Mouse (Mus musculus): ENCODE data around the gene Klf12. TPM values are rescaled to one million over a fixed set of nuclear protein-coding genes. Genes with fewer than 3 reads are reported as not detected.

Gene Klf12
- polyA plus RNA-seq, 1 experiment = 57.7 TPM

DNA sequence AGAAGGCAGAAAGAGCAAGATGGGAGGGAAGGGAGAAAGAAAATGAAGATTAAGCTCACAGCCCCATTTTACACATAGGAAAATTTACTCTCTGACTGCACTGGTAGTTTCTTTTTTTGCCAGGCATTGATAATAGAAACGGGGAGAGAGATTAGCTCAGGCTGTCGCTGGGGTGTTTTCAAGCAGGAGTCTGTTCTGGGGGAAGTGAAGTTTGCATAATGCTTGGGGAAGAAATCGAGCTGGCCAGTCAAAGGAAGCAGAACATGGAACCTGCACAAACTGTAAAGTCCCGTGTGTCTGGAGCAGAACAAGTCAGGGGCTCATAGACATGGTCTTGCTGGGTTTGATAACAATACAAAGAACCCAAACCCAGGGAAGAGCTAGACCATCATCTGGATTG lies 204.9 kb downstream of the Klf12 start:
- TF ChIP-seq POLR2A (IDR thresholded peaks at IDR 0.05; ENCODE audit: borderline replicate concordance, extremely low read depth, insufficient read depth, insufficient read length, poor library complexity, severe bottlenecking) (no peak), CTCF (IDR thresholded peaks at IDR 0.05; ENCODE audit: borderline replicate concordance, extremely low read depth, insufficient read depth, insufficient read length) (no peak)
- no peak for DNase-seq (ENCODE audit: low read depth)

DNA sequence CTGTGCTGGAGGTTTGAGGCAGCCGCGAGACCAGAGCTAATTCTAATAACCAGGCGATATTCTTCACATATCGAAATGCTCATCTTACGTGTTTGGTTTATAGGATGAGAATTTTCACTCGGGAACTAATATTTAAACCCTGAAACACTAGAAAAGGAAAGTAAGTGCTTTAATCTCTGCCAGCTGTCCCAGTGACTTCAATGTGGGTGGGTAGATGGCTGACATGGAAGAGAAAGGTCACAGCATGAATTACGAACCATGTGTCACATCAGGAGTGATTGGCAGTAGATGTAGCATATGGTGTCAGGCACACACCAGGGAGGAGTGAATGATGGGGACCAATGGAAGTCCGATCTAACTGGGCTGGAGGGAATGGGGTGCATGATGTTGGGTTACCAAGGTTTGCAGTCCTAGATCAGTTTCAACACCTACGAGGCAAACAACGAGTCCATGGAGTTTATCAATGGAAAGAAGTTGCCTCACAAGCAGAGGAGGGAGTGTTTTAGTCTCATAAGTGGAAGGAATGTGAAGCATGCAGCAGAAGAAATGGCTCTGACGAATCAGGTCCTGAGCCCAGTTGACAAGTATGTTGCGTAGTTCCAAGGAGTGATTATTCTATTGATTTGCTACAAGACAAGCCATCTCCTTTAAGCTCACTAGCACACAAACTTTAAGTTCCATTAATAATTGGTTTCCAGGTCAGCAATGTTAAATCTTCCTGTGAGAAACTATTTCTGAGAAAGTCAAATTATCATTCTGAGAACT lies 211.9 kb downstream of the Klf12 start:
- DNase-seq (ENCODE audit: low read depth) = no peak
- no peak for TF ChIP-seq POLR2A (IDR thresholded peaks at IDR 0.05; ENCODE audit: borderline replicate concordance, extremely low read depth, insufficient read depth, insufficient read length, poor library complexity, severe bottlenecking)
- TF ChIP-seq CTCF (IDR thresholded peaks at IDR 0.05; ENCODE audit: borderline replicate concordance, extremely low read depth, insufficient read depth, insufficient read length) = no peak

DNA sequence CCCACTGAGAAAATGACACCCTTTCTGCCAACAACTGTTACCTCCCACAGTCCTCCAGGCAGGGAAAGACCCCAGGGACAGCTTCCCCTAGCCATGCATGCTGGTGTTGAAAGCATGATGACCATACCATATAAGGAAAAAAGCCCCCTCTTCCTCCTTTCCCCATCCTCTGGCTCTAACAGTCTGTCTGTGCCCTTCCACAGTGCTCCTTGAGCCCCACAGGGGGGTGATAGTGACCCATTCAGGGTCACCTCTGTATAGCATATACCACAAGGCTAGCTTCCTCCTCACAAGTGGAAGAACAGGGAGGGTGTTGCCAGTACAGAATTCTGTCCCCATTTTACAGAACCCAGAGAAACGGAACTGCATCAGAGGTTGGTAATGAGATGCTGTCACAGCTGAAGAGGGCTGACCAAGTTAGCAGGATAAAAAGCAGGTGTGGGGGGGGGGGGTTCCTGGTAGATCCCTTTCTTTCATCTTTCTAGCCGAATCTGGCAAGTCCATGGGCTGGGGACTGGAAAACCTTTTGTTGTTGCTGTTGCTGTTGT lies 214.9 kb downstream of the Klf12 start:
- no peak for DNase-seq (ENCODE audit: low read depth)
- TF ChIP-seq POLR2A (IDR thresholded peaks at IDR 0.05; ENCODE audit: borderline replicate concordance, extremely low read depth, insufficient read depth, insufficient read length, poor library complexity, severe bottlenecking) = no peak
- TF ChIP-seq CTCF (IDR thresholded peaks at IDR 0.05; ENCODE audit: borderline replicate concordance, extremely low read depth, insufficient read depth, insufficient read length) = no peak

DNA sequence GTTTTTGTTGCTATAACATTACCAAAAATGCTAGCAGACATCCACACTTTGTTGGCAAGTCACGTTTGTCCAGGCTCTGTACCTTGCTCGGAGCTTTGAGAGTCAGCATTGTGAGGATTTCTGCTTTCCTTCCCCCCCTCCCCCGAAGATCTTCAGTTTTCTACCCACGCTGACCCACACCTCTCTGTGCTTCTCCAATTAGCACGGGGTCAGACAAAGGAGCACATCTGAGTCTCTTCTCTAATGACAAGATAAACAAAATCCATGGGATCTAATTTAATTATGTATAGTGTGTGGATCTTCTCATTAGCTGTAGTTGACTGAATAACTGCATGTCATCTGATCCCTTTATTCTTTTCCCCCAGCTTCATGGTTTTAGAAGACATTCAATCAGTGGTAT lies 215.8 kb downstream of the Klf12 start:
- TF ChIP-seq CTCF (IDR thresholded peaks at IDR 0.05; ENCODE audit: borderline replicate concordance, extremely low read depth, insufficient read depth, insufficient read length) (no peak), POLR2A (IDR thresholded peaks at IDR 0.05; ENCODE audit: borderline replicate concordance, extremely low read depth, insufficient read depth, insufficient read length, poor library complexity, severe bottlenecking) (no peak)
- peak; percentile 20 for DNase-seq (ENCODE audit: low read depth)

- TF ChIP-seq CTCF (IDR thresholded peaks at IDR 0.05; ENCODE audit: borderline replicate concordance, extremely low read depth, insufficient read depth, insufficient read length) (no peak), POLR2A (IDR thresholded peaks at IDR 0.05; ENCODE audit: borderline replicate concordance, extremely low read depth, insufficient read depth, insufficient read length, poor library complexity, severe bottlenecking) (no peak)
- no peak for DNase-seq (ENCODE audit: low read depth)
Observed at GRCm38 (mm10) chr14:100062516-100062915, 222.0 kb downstream of the Klf12 start.

DNA sequence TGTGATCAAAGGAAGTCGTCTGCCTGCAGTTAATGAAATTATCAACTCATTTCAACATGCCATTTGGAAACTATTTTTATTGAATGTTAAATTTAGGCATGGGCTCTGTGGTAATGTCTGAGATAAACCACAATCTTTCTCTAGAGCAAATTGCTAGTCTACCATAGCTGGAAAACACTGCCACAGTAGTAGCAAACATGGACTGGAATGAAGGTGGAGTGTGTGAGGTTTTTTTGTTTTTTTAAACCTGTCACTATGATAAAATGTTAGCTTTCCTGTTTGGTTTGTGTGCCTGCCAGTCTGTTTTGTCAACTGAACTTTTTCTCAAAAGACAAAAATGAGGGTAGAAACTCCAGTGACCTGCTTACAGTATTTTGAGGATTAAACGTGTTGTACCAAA lies 230.3 kb downstream of the Klf12 start:
- no peak for DNase-seq (ENCODE audit: low read depth)
- TF ChIP-seq CTCF (IDR thresholded peaks at IDR 0.05; ENCODE audit: borderline replicate concordance, extremely low read depth, insufficient read depth, insufficient read length) (no peak), POLR2A (IDR thresholded peaks at IDR 0.05; ENCODE audit: borderline replicate concordance, extremely low read depth, insufficient read depth, insufficient read length, poor library complexity, severe bottlenecking) (no peak)

GRCm38 (mm10) chr14:100053456-100053855 lies 231.0 kb downstream of the Klf12 start:
- no peak for DNase-seq (ENCODE audit: low read depth)
- TF ChIP-seq CTCF (IDR thresholded peaks at IDR 0.05; ENCODE audit: borderline replicate concordance, extremely low read depth, insufficient read depth, insufficient read length) (no peak), POLR2A (IDR thresholded peaks at IDR 0.05; ENCODE audit: borderline replicate concordance, extremely low read depth, insufficient read depth, insufficient read length, poor library complexity, severe bottlenecking) (no peak)

DNA sequence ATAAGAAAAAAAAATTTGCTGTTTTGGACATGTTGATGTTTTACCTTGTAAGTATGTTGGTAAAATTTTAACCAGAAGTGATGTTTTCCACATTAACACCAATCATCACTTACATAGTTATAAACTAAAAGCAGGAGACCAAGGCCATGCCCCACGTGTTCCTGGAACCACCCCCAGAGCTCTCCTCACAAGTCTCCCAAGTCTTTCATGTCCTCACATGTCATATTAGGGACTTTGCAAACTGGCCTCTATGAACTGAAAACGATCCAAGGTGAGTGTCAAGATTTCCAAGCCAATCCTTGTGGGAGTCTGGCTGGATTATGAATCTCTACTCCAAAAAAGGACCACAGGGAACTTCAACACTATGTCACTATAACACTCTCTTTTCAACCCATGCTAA lies 231.6 kb downstream of the Klf12 start:
- TF ChIP-seq CTCF (IDR thresholded peaks at IDR 0.05; ENCODE audit: borderline replicate concordance, extremely low read depth, insufficient read depth, insufficient read length) = no peak
- no peak for TF ChIP-seq POLR2A (IDR thresholded peaks at IDR 0.05; ENCODE audit: borderline replicate concordance, extremely low read depth, insufficient read depth, insufficient read length, poor library complexity, severe bottlenecking)
- DNase-seq (ENCODE audit: low read depth) = no peak

- TF ChIP-seq CTCF (IDR thresholded peaks at IDR 0.05; ENCODE audit: borderline replicate concordance, extremely low read depth, insufficient read depth, insufficient read length) (no peak), POLR2A (IDR thresholded peaks at IDR 0.05; ENCODE audit: borderline replicate concordance, extremely low read depth, insufficient read depth, insufficient read length, poor library complexity, severe bottlenecking) (no peak)
- no peak for DNase-seq (ENCODE audit: low read depth)
Observed at GRCm38 (mm10) chr14:100045431-100045830, 239.0 kb downstream of the Klf12 start.

DNA sequence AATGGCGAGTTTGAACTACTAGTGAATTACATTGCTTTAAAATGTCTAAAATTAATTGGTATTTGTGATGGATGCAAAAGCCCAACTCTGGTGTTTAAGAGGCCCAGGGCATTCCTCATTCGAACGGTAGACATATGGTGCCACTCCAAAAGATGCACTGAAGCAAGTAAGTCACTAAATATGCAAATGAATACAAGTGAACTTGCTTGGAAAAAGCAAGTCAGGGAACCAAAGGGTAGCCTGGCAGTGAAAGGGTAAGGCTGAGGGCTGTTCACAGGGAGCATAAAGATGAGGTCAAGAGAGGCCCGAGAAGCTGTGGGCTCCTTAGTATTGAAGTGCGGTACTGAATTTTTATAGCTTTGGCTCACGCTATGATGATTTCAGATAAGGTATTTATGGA lies 242.7 kb downstream of the Klf12 start:
- TF ChIP-seq CTCF (IDR thresholded peaks at IDR 0.05; ENCODE audit: borderline replicate concordance, extremely low read depth, insufficient read depth, insufficient read length) (no peak), POLR2A (IDR thresholded peaks at IDR 0.05; ENCODE audit: borderline replicate concordance, extremely low read depth, insufficient read depth, insufficient read length, poor library complexity, severe bottlenecking) (no peak)
- peak; percentile 69 for DNase-seq (ENCODE audit: low read depth)

DNA sequence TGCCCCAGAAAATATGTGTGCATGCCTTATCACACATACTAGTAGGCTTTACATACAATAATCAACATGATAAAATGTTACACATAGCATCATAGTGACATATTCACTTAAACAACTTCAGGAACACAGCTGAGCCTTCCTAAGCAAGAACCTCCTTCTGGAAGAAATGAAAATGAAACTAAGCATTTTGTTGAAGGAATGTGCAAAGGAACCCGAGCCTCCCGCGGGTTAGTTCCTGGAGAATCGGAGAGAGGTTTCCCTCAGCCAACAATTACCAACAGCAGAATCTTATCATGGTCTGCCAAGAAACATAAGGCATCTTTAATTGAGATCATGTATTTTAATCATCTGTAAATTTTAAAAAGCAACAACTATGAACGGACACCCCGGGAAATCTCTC lies 257.8 kb downstream of the Klf12 start:
- TF ChIP-seq POLR2A (IDR thresholded peaks at IDR 0.05; ENCODE audit: borderline replicate concordance, extremely low read depth, insufficient read depth, insufficient read length, poor library complexity, severe bottlenecking) (no peak), CTCF (IDR thresholded peaks at IDR 0.05; ENCODE audit: borderline replicate concordance, extremely low read depth, insufficient read depth, insufficient read length) (no peak)
- no peak for DNase-seq (ENCODE audit: low read depth)

DNA sequence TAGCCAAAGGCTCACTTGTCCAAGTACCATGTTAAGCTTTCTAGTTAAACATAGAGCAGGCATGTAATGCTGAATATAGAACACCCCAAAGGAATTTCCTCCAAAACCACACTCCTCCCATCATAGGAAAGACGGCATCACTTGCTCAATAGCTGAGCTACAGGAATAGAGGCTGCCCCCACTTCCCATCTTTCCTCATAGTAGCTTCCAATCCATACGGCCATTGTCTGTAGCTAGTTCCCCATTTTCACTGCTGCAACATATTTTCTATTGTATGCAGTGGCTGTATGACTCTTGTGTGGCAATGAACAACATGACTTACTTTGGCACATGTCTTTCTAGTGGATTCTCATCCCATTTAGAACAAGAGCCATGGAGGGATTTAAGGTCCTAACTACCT lies 267.3 kb downstream of the Klf12 start:
- no peak for DNase-seq (ENCODE audit: low read depth)
- TF ChIP-seq POLR2A (IDR thresholded peaks at IDR 0.05; ENCODE audit: borderline replicate concordance, extremely low read depth, insufficient read depth, insufficient read length, poor library complexity, severe bottlenecking) = no peak
- no peak for TF ChIP-seq CTCF (IDR thresholded peaks at IDR 0.05; ENCODE audit: borderline replicate concordance, extremely low read depth, insufficient read depth, insufficient read length)
